Mouse (Mus musculus): ENCODE measurements around the gene Mrps10. TPM values are rescaled to one million over a fixed set of nuclear protein-coding genes. Genes with fewer than 3 reads are reported as not detected.
"Not testable (repeated sequence)": the region's sequence is repeated elsewhere in the genome, so short reads cannot be mapped to it uniquely, and the experiment has no call there.

The Mrps10 gene
- polyA plus RNA-seq, 1 experiment, result 18.8 TPM

GRCm38 (mm10) chr17:47330616-47331015 lies 38.1 kb upstream of the Mrps10 start:
- 91% methylated on average over 9 of the region's 9 CpGs for WGBS
- Histone ChIP-seq H3K4me1 (ENCODE audit: control insufficient read depth, insufficient read depth, low read length) (peaks cover 3% of the 10 kb centered on the region; the same call in 1 of the 2 replicates), H3K4me3 (replicated peaks; ENCODE audit: extremely low read depth, low read depth, low read length) (no peak overlapping the region)
- no peak for DNase-seq
- TF ChIP-seq POLR2A (IDR thresholded peaks at IDR 0.05; ENCODE audit: borderline replicate concordance, extremely low read depth, low read depth, low read length) (no peak), CTCF (IDR thresholded peaks at IDR 0.05; ENCODE audit: insufficient read depth, low read length) (no peak)

DNA sequence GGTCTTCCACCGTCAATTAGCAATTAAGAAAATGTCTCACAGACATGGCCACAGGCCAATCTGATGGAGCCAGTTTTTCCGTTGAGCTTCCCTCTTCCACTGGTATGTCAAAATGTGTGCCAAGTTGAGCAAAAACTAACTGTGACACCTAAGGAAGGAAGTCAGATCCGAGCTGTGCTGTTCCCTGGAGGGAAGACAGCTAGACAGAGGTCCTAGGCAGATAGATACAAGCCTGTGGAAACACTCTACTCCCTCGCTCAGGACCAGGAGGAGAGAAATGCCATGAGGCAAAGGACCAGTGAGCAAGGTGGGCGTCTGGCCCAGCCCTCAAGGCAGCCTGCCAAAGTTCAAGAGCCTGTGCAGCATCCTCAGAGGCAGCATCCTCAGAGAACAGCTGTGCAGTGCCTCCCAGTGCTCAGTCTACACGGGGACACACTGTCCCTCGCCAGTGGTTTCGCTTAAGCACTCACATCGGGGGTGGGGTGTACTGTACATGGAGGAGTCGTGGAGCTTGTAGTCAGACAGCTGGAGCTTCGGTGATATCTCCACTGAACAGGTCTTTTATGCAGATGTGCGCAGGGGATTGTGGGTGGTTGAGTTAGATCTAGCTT lies 36.6 kb upstream of the Mrps10 start:
- TF ChIP-seq CTCF (IDR thresholded peaks at IDR 0.05; ENCODE audit: insufficient read depth, low read length) (no peak), POLR2A (IDR thresholded peaks at IDR 0.05; ENCODE audit: borderline replicate concordance, extremely low read depth, low read depth, low read length) (no peak)
- Histone ChIP-seq H3K4me3 (replicated peaks; ENCODE audit: extremely low read depth, low read depth, low read length) (no peak overlapping the region), H3K4me1 (ENCODE audit: control insufficient read depth, insufficient read depth, low read length) (peaks cover 3% of the 10 kb centered on the region; the same call in 1 of the 2 replicates)
- 50% methylated on average over 12 of the region's 12 CpGs for WGBS
- peak; percentile 12 for DNase-seq

DNA sequence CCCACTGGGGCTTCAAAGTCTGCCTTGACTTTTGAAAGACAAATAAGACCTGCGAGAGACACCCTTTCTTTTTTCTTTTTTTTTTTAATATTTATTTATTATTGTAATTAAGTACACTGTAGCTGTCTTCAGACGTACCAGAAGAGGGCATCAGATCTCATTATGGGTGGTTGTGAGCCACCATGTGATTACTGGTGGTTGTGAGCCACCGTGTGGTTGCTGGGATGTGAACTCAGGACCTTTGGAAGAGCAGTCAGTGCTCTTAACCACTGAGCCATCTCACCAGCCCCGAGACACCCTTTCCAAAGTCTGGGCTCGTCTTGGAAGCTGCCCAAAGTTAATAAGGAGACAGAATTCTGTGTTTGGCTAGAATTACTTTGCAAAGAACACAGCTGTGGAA lies 36.0 kb upstream of the Mrps10 start:
- WGBS, result 32% methylated on average over 5 of the region's 5 CpGs
- DNase-seq; H3K4me3 ChIP-seq (replicated peaks; ENCODE audit: extremely low read depth, low read depth, low read length); H3K4me1 ChIP-seq (ENCODE audit: control insufficient read depth, insufficient read depth, low read length): not testable (repeated sequence)

- Histone ChIP-seq H3K4me3 (replicated peaks; ENCODE audit: extremely low read depth, low read depth, low read length) (no peak overlapping the region), H3K4me1 (ENCODE audit: control insufficient read depth, insufficient read depth, low read length) (peaks cover 3% of the 10 kb centered on the region; the same call in 1 of the 2 replicates)
- no peak for DNase-seq
- TF ChIP-seq CTCF (IDR thresholded peaks at IDR 0.05; ENCODE audit: insufficient read depth, low read length), result no peak
- no peak for TF ChIP-seq POLR2A (IDR thresholded peaks at IDR 0.05; ENCODE audit: borderline replicate concordance, extremely low read depth, low read depth, low read length)
- 87% methylated on average over 2 of the region's 2 CpGs for WGBS
Observed at GRCm38 (mm10) chr17:47333409-47333808, 35.3 kb upstream of the Mrps10 start.

GRCm38 (mm10) chr17:47343121-47343520 lies 25.6 kb upstream of the Mrps10 start:
- no peak overlapping the region for H3K4me3 ChIP-seq (replicated peaks; ENCODE audit: extremely low read depth, low read depth, low read length)
- 88% methylated on average over 2 of the region's 2 CpGs for WGBS
- DNase-seq, result no peak
- no peaks in the 10 kb centered on the region for H3K4me1 ChIP-seq (ENCODE audit: control insufficient read depth, insufficient read depth, low read length)
- TF ChIP-seq CTCF (IDR thresholded peaks at IDR 0.05; ENCODE audit: insufficient read depth, low read length) (no peak), POLR2A (IDR thresholded peaks at IDR 0.05; ENCODE audit: borderline replicate concordance, extremely low read depth, low read depth, low read length) (no peak)

DNA sequence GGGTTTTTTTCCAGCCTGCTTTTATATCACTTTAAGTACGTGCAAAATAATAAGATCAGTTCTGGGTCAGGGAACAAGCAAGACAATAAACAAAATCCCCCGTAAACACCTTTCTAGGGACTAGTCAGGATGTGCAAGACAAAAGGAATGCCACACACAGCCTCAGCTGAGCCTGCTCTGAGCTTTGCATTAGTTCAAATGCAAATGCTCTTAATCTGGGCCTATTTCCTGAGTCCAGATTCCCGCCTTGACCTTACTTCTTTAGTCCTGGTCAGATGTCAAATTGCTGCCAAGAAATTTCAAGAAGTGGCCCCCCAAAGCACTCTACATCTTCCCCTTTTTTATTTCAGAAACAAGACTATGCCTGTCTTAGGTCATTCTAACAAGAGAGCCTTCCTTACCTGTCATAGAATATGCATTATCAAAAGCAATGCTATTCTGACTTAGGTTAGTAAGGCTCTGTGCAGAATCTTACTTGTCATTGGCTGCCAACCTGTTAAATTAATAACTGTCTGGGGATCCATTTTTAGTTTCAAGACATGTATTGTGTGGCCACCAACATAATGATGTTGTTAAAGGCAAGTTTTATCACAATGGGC lies 18.9 kb upstream of the Mrps10 start:
- no peaks in the 10 kb centered on the region for H3K4me1 ChIP-seq (ENCODE audit: control insufficient read depth, insufficient read depth, low read length)
- 94% methylated on average over 3 of the region's 3 CpGs for WGBS

GRCm38 (mm10) chr17:47359964-47360363 lies 8.7 kb upstream of the Mrps10 start:
- no peak for TF ChIP-seq POLR2A (IDR thresholded peaks at IDR 0.05; ENCODE audit: borderline replicate concordance, extremely low read depth, low read depth, low read length)
- peak; percentile 69 for TF ChIP-seq CTCF (IDR thresholded peaks at IDR 0.05; ENCODE audit: insufficient read depth, low read length)
- Histone ChIP-seq H3K4me3 (replicated peaks; ENCODE audit: extremely low read depth, low read depth, low read length) (no peak overlapping the region), H3K4me1 (ENCODE audit: control insufficient read depth, insufficient read depth, low read length) (no peaks in the 10 kb centered on the region)
- peak; percentile 50 for DNase-seq
- WGBS, result 40% methylated on average over 6 of the region's 6 CpGs

More for the DNA sequence above, 18.9 kb upstream of the Mrps10 start:
- TF ChIP-seq POLR2A (IDR thresholded peaks at IDR 0.05; ENCODE audit: borderline replicate concordance, extremely low read depth, low read depth, low read length), result no peak
- TF ChIP-seq CTCF (IDR thresholded peaks at IDR 0.05; ENCODE audit: insufficient read depth, low read length), result no peak
- DNase-seq, result no peak
- no peak overlapping the region for H3K4me3 ChIP-seq (replicated peaks; ENCODE audit: extremely low read depth, low read depth, low read length)

- 61% methylated on average over 11 of the region's 11 CpGs for WGBS
- H3K4me3 ChIP-seq (replicated peaks; ENCODE audit: extremely low read depth, low read depth, low read length), result no peak overlapping the region
- no peak for DNase-seq
- TF ChIP-seq POLR2A (IDR thresholded peaks at IDR 0.05; ENCODE audit: borderline replicate concordance, extremely low read depth, low read depth, low read length), result no peak
- TF ChIP-seq CTCF (IDR thresholded peaks at IDR 0.05; ENCODE audit: insufficient read depth, low read length), result no peak
- H3K4me1 ChIP-seq (ENCODE audit: control insufficient read depth, insufficient read depth, low read length), result no peaks in the 10 kb centered on the region
Observed at GRCm38 (mm10) chr17:47361343-47361742, 7.3 kb upstream of the Mrps10 start.

DNA sequence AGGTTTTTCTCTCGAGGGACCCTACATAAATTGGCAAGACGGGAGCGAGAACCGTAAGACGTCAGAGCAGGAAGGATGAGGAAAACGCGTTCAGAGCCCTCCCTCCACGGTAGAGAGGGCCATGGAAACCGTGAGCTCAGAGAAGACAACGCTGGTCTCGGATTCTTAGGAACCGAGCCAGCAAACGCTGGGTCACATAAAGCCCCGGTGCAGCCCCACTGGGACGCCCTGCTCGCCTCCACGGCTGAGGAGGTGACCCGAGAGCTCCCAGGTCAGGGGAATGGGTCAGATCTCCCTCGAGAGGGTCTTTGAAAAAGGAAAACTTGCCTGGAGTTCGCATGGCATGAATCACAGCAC lies 378 bp downstream of the Mrps10 start:
- WGBS, result 2% methylated on average over 20 of the region's 20 CpGs
- DNase-seq, result no peak
- Histone ChIP-seq H3K4me1 (ENCODE audit: control insufficient read depth, insufficient read depth, low read length) (peaks cover 2% of the 10 kb centered on the region; the same call in 1 of the 2 replicates), H3K4me3 (replicated peaks; ENCODE audit: extremely low read depth, low read depth, low read length) (peak overlapping the region; percentile 56)
- TF ChIP-seq POLR2A (IDR thresholded peaks at IDR 0.05; ENCODE audit: borderline replicate concordance, extremely low read depth, low read depth, low read length), result no peak
- no peak for TF ChIP-seq CTCF (IDR thresholded peaks at IDR 0.05; ENCODE audit: insufficient read depth, low read length)

DNA sequence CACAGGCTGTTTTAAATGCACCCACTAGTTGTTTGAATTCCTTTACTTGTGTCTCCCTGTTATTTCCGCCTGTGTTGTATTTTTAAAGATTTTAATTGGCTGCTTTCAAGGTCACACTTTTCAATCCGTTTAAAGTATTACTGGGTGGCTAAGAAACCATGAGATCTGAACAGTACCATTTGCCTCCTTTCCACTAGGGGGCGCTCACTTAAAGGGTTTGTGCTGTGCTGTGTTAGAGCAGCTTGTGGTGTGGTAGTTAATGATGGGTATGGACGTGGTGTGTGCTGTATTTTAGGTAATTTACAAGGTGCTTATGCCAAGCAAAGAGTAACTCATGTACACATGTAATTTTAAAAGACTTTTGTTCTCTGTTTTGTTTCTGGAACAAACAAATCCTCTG lies 2.8 kb downstream of the Mrps10 start:
- DNase-seq, result peak; percentile 41
- TF ChIP-seq POLR2A (IDR thresholded peaks at IDR 0.05; ENCODE audit: borderline replicate concordance, extremely low read depth, low read depth, low read length), result no peak
- TF ChIP-seq CTCF (IDR thresholded peaks at IDR 0.05; ENCODE audit: insufficient read depth, low read length), result peak; percentile 53
- 7% methylated on average over 4 of the region's 4 CpGs for WGBS
- H3K4me1 ChIP-seq (ENCODE audit: control insufficient read depth, insufficient read depth, low read length), result peaks cover 2% of the 10 kb centered on the region; the same call in 1 of the 2 replicates
- no peak overlapping the region for H3K4me3 ChIP-seq (replicated peaks; ENCODE audit: extremely low read depth, low read depth, low read length)
